Mouse (Mus musculus): ENCODE data around the gene Ide. TPM values are rescaled to one million over a fixed set of nuclear protein-coding genes. Genes with fewer than 3 reads are reported as not detected.

Gene Ide
- total and polyA plus RNA-seq, 3 experiments, result 24.0 to 99.8 (median 52.2) TPM

GRCm38 (mm10) chr19:37333357-37333756, 4.3 kb downstream of the Ide start:
- no peaks in the 10 kb centered on the region; the same call in 1 of the 2 replicates for H3K4me1 ChIP-seq (ENCODE audit: control insufficient read depth, insufficient read depth, low read length)
- H3K27ac ChIP-seq, result no peak overlapping the region
- no peaks in the 10 kb centered on the region for H3K27me3 ChIP-seq (ENCODE audit: control insufficient read depth, insufficient read depth, low read length)
- DNase-seq, result no peak
- no peaks in the 10 kb centered on the region; the same call in none of the 2 replicates for H3K36me3 ChIP-seq (ENCODE audit: control insufficient read depth, insufficient read depth, low read length)
- no peak overlapping the region for H3K9ac ChIP-seq (ENCODE audit: low read depth, low read length)
- intact Hi-C loops (cut with DNase I), result no loop called here
- no peaks in the 10 kb centered on the region for H3K79me2 ChIP-seq (replicated peaks; ENCODE audit: control insufficient read depth, insufficient read depth, low read length)
- 74% methylated on average over 5 of the region's 5 CpGs for WGBS
- TF ChIP-seq CTCF (IDR thresholded peaks at IDR 0.05) (no peak), EP300 (IDR thresholded peaks at IDR 0.05; ENCODE audit: insufficient read depth, low read depth, low read length) (no peak), POLR2A (IDR thresholded peaks at IDR 0.05; ENCODE audit: insufficient read depth, low read depth, low read length) (no peak)
- H3K4me3 ChIP-seq, result no peak overlapping the region

GRCm38 (mm10) chr19:37332726-37333125, 4.9 kb downstream of the Ide start:
- H3K9ac ChIP-seq (ENCODE audit: low read depth, low read length), result no peak overlapping the region
- no peak for DNase-seq
- no peaks in the 10 kb centered on the region; the same call in 1 of the 2 replicates for H3K4me1 ChIP-seq (ENCODE audit: control insufficient read depth, insufficient read depth, low read length)
- intact Hi-C loops (cut with DNase I), result no loop called here
- TF ChIP-seq POLR2A (IDR thresholded peaks at IDR 0.05; ENCODE audit: insufficient read depth, low read depth, low read length), result no peak
- TF ChIP-seq CTCF (IDR thresholded peaks at IDR 0.05), result no peak
- TF ChIP-seq EP300 (IDR thresholded peaks at IDR 0.05; ENCODE audit: insufficient read depth, low read depth, low read length), result no peak
- no peaks in the 10 kb centered on the region for H3K79me2 ChIP-seq (replicated peaks; ENCODE audit: control insufficient read depth, insufficient read depth, low read length)
- H3K27ac ChIP-seq, result no peak overlapping the region
- no peaks in the 10 kb centered on the region; the same call in none of the 2 replicates for H3K36me3 ChIP-seq (ENCODE audit: control insufficient read depth, insufficient read depth, low read length)
- 51% methylated on average over 4 of the region's 4 CpGs for WGBS
- no peak overlapping the region for H3K4me3 ChIP-seq
- H3K27me3 ChIP-seq (ENCODE audit: control insufficient read depth, insufficient read depth, low read length), result no peaks in the 10 kb centered on the region

- H3K4me1 ChIP-seq (ENCODE audit: control insufficient read depth, insufficient read depth, low read length), result no peaks in the 10 kb centered on the region; the same call in 1 of the 2 replicates
- WGBS, result 73% methylated on average over 5 of the region's 5 CpGs
- no peak overlapping the region for H3K27ac ChIP-seq
- TF ChIP-seq CTCF (IDR thresholded peaks at IDR 0.05), result no peak
- TF ChIP-seq POLR2A (IDR thresholded peaks at IDR 0.05; ENCODE audit: insufficient read depth, low read depth, low read length), result no peak
- no peak for TF ChIP-seq EP300 (IDR thresholded peaks at IDR 0.05; ENCODE audit: insufficient read depth, low read depth, low read length)
- H3K9ac ChIP-seq (ENCODE audit: low read depth, low read length), result no peak overlapping the region
- H3K36me3 ChIP-seq (ENCODE audit: control insufficient read depth, insufficient read depth, low read length), result peaks cover 3% of the 10 kb centered on the region
- H3K4me3 ChIP-seq, result no peak overlapping the region
- H3K27me3 ChIP-seq (ENCODE audit: control insufficient read depth, insufficient read depth, low read length), result no peaks in the 10 kb centered on the region
- no peaks in the 10 kb centered on the region for H3K79me2 ChIP-seq (replicated peaks; ENCODE audit: control insufficient read depth, insufficient read depth, low read length)
- intact Hi-C loops (cut with DNase I), result no loop called here
- no peak for DNase-seq
These were observed 10.4 kb downstream of the Ide start for GRCm38 (mm10) chr19:37327216-37327615.

DNA sequence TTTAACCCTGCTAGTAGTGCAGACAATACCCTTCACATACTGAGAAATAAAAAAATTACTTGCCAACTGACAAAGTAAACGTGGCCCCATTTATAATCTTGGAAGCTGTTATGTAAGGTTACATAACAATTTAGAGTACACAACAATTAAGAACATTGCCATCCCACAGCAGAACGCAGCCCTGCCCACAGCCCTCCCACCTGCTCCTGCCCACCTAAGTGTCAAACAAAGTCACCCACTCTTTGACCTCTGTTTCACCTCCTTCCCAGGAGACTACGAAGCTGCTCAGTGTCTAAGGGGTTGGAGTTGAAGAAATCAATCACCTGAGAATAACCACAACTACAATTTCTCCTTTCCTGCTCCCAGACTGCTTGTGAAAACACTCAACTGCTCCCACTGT, 14.1 kb downstream of the Ide start:
- intact Hi-C loops (cut with DNase I), result no loop called here
- Histone ChIP-seq H3K4me1 (ENCODE audit: control insufficient read depth, insufficient read depth, low read length) (no peaks in the 10 kb centered on the region; the same call in none of the 2 replicates), H3K27ac (no peak overlapping the region), H3K9ac (ENCODE audit: low read depth, low read length) (no peak overlapping the region), H3K27me3 (ENCODE audit: control insufficient read depth, insufficient read depth, low read length) (no peaks in the 10 kb centered on the region), H3K79me2 (replicated peaks; ENCODE audit: control insufficient read depth, insufficient read depth, low read length) (no peaks in the 10 kb centered on the region), H3K36me3 (ENCODE audit: control insufficient read depth, insufficient read depth, low read length) (peaks cover 11% of the 10 kb centered on the region), H3K4me3 (no peak overlapping the region)
- TF ChIP-seq CTCF (IDR thresholded peaks at IDR 0.05), result no peak
- TF ChIP-seq EP300 (IDR thresholded peaks at IDR 0.05; ENCODE audit: insufficient read depth, low read depth, low read length), result no peak
- TF ChIP-seq POLR2A (IDR thresholded peaks at IDR 0.05; ENCODE audit: insufficient read depth, low read depth, low read length), result no peak
- DNase-seq, result no peak
- WGBS, result 67% methylated on average over 3 of the region's 3 CpGs

DNA sequence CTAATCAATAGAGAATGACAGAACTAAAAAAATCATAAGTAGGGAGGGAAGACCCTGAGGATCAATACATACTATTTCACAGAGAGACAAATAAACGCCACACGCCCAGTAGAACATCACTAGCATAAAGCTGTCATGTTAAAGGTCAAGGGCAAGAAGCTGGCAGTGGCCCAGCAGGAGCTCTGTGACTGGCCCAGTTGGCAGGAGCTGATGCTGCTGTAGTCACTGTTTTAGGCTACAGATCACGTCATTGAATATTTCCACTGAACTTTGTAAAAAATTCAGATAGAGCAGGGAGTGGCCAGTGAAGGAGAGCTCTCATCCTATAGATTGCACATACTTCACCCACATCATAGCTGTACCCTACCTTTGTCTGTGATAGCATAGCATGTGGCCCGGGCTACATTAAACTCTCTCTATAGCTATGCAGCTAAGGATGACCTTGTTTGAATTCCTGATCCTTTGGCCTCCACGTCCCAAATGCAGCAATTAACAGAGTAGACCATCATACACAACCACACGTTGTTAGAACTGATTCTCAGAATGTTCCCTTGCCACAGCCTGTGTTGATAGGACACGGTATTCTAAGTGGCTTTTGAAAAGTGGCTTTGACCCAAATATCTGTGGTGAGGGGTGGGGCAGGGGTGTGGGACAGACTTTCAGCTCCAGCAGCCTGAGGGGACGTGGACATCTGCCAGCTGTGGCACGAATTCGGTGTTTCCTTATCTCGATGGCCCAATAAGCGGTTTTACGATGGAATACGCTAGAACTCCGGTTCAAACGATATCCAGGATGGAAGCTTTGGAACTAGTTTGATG, 16.6 kb downstream of the Ide start:
- Histone ChIP-seq H3K4me1 (ENCODE audit: control insufficient read depth, insufficient read depth, low read length) (peaks cover 2% of the 10 kb centered on the region), H3K27ac (peak overlapping the region; percentile 71), H3K4me3 (no peak overlapping the region), H3K27me3 (ENCODE audit: control insufficient read depth, insufficient read depth, low read length) (no peaks in the 10 kb centered on the region), H3K9ac (ENCODE audit: low read depth, low read length) (no peak overlapping the region), H3K36me3 (ENCODE audit: control insufficient read depth, insufficient read depth, low read length) (peaks cover 20% of the 10 kb centered on the region), H3K79me2 (replicated peaks; ENCODE audit: control insufficient read depth, insufficient read depth, low read length) (no peaks in the 10 kb centered on the region)
- intact Hi-C loops (cut with DNase I), result no loop called here
- peak; percentile 34 to 39 for DNase-seq
- 57% methylated on average over 16 of the region's 16 CpGs for WGBS
- TF ChIP-seq POLR2A (IDR thresholded peaks at IDR 0.05; ENCODE audit: insufficient read depth, low read depth, low read length), result no peak
- TF ChIP-seq EP300 (IDR thresholded peaks at IDR 0.05; ENCODE audit: insufficient read depth, low read depth, low read length), result no peak
- no peak for TF ChIP-seq CTCF (IDR thresholded peaks at IDR 0.05)

GRCm38 (mm10) chr19:37317359-37317758, 20.3 kb downstream of the Ide start:
- no peaks in the 10 kb centered on the region for H3K27me3 ChIP-seq (ENCODE audit: control insufficient read depth, insufficient read depth, low read length)
- peaks cover 3% of the 10 kb centered on the region for H3K4me1 ChIP-seq (ENCODE audit: control insufficient read depth, insufficient read depth, low read length)
- no peaks in the 10 kb centered on the region for H3K79me2 ChIP-seq (replicated peaks; ENCODE audit: control insufficient read depth, insufficient read depth, low read length)
- WGBS, result 76% methylated on average over 4 of the region's 4 CpGs
- intact Hi-C loops (cut with DNase I), result no loop called here
- DNase-seq, result peak in 1 of 2 experiments; percentile 34
- H3K27ac ChIP-seq, result peak overlapping the region; percentile 51; the same call in 1 of the 2 replicates
- peaks cover 33% of the 10 kb centered on the region for H3K36me3 ChIP-seq (ENCODE audit: control insufficient read depth, insufficient read depth, low read length)
- TF ChIP-seq EP300 (IDR thresholded peaks at IDR 0.05; ENCODE audit: insufficient read depth, low read depth, low read length) (no peak), POLR2A (IDR thresholded peaks at IDR 0.05; ENCODE audit: insufficient read depth, low read depth, low read length) (no peak), CTCF (IDR thresholded peaks at IDR 0.05) (no peak)
- H3K4me3 ChIP-seq, result no peak overlapping the region
- H3K9ac ChIP-seq (ENCODE audit: low read depth, low read length), result no peak overlapping the region

Data from heart, adult 2 months (tissue).